Mouse (Mus musculus) liver, embryonic 11.5 days (tissue): ENCODE measurements around the gene Mlkl. TPM values are rescaled to one million over a fixed set of nuclear protein-coding genes. Genes with fewer than 3 reads are reported as not detected.
"Not testable (repeated sequence)": the region's sequence is repeated elsewhere in the genome, so short reads cannot be mapped to it uniquely, and the experiment has no call there.

ENCODE experiments used
- ATAC-seq: fragments of 200-750 bp; cut with Nextera tagmentation; replicated peaks from 2 replicates; pipeline ENCODE4 v1.8.0; 2017; ENCODE audit warnings: moderate number of reproducible peaks, mild to moderate bottlenecking, moderate TSS enrichment, moderate library complexity; ENCODE audit not compliant: low FRiP score
- DNase-seq: peaks from one replicate; pipeline ENCODE4 v3.0.0-alpha.2; 2017; ENCODE audit warnings: low spot score
- H3K27ac ChIP-seq: fragments of 300-500 bp; sonication (generic); 2 replicates; pipeline ENCODE4 v1.5.1; 2014; ENCODE audit warnings: mild to moderate bottlenecking, low read depth, low read length, control low read depth
- H3K27me3 ChIP-seq: fragments of 300-500 bp; sonication (generic); replicated peaks from 2 replicates; pipeline ENCODE4 v1.6.1; 2014; ENCODE audit warnings: low read length, mixed read lengths; ENCODE audit not compliant: control insufficient read depth, insufficient read depth
- H3K36me3 ChIP-seq: fragments of 300-500 bp; sonication (generic); 2 replicates; pipeline ENCODE4 v1.6.1; 2014; ENCODE audit warnings: mild to moderate bottlenecking, low read length, moderate library complexity, mixed read lengths; ENCODE audit not compliant: control insufficient read depth, insufficient read depth
- H3K4me1 ChIP-seq: fragments of 300-500 bp; sonication (generic); replicated peaks from 2 replicates; pipeline ENCODE4 v1.6.1; 2014; ENCODE audit warnings: low read length, mixed read lengths; ENCODE audit not compliant: control insufficient read depth, insufficient read depth
- H3K4me2 ChIP-seq: fragments of 300-500 bp; sonication (generic); 2 replicates; pipeline ENCODE4 v1.6.1; 2014; ENCODE audit warnings: mild to moderate bottlenecking, control low read depth, moderate library complexity
- H3K4me3 ChIP-seq: fragments of 300-500 bp; sonication (generic); 2 replicates; pipeline ENCODE4 v1.5.1; 2014; ENCODE audit warnings: low read depth, low read length, control low read depth
- H3K9ac ChIP-seq: fragments of 300-500 bp; sonication (generic); 2 replicates; pipeline ENCODE4 v1.6.1; 2014; ENCODE audit warnings: low read depth, low read length, control low read depth
- H3K9me3 ChIP-seq: fragments of 300-500 bp; sonication (generic); 2 replicates; pipeline ENCODE4 v1.6.1; 2016; ENCODE audit warnings: low read length, inconsistent platforms, mixed read lengths; ENCODE audit not compliant: control insufficient read depth
- WGBS: fragments of 180-500 bp; shearing (Covaris S2); extraction: QIAGEN DNeasy Blood & Tissue Kit; methylation state at CpG from one replicate; pipeline ENCODE4 v1.1.7; 2014; 5-methylcytosine and 5-hydroxymethylcytosine counted together
- polyA plus RNA-seq: library from polyadenylated mRNA; unstranded; fragments of >200 nt; fragmentation: Nextera tagmentation; extraction: Ambion mirVana; gene quantifications from 2 replicates; pipeline ENCODE4 v1.2.1, GENCODE M21; 2014

The Mlkl gene
- polyA plus RNA-seq, 1 experiment from 2014 or later = 3.0 TPM

- Histone ChIP-seq H3K27me3 (no peaks in the 10 kb centered on the region), H3K4me2 (no peak overlapping the region), H3K9ac (no peak overlapping the region), H3K27ac (no peak overlapping the region), H3K4me1 (no peaks in the 10 kb centered on the region), H3K9me3 (no peaks in the 10 kb centered on the region), H3K36me3 (no peaks in the 10 kb centered on the region), H3K4me3 (no peak overlapping the region)
- ATAC-seq (no peak), DNase-seq (no peak)
- WGBS = 40% methylated on average over 5 of the region's 5 CpGs
Observed at GRCm38 (mm10) chr8:111305031-111305730, 32.8 kb downstream of the Mlkl start.

GRCm38 (mm10) chr8:111304359-111304758 lies 33.6 kb downstream of the Mlkl start:
- DNase-seq = no peak
- Histone ChIP-seq H3K27ac (no peak overlapping the region), H3K27me3 (no peaks in the 10 kb centered on the region), H3K9ac (no peak overlapping the region), H3K4me3 (no peak overlapping the region), H3K36me3 (no peaks in the 10 kb centered on the region), H3K4me2 (no peak overlapping the region), H3K9me3 (no peaks in the 10 kb centered on the region), H3K4me1 (no peaks in the 10 kb centered on the region)
- ATAC-seq = no peak
- 85% methylated on average over 3 of the region's 3 CpGs for WGBS

GRCm38 (mm10) chr8:111303076-111303803 lies 34.7 kb downstream of the Mlkl start:
- WGBS = 78% methylated on average over 5 of the region's 5 CpGs

GRCm38 (mm10) chr8:111300597-111301546 lies 37.1 kb downstream of the Mlkl start:
- H3K9ac ChIP-seq = peak overlapping the region; percentile 64
- peak overlapping the region; percentile 91 for H3K4me3 ChIP-seq
- ATAC-seq = peak; percentile 6; the same call in 1 of the 2 replicates
- H3K4me1 ChIP-seq = peaks cover 13% of the 10 kb centered on the region
- H3K9me3 ChIP-seq = no peaks in the 10 kb centered on the region
- WGBS = 62% methylated on average over 11 of the region's 11 CpGs
- H3K36me3 ChIP-seq = peaks cover 8% of the 10 kb centered on the region; the same call in 1 of the 2 replicates
- no peaks in the 10 kb centered on the region for H3K27me3 ChIP-seq
- peak overlapping the region; percentile 54 for H3K4me2 ChIP-seq
- DNase-seq = no peak
- peak overlapping the region; percentile 86 for H3K27ac ChIP-seq

More at GRCm38 (mm10) chr8:111303076-111303803, 34.7 kb downstream of the Mlkl start:
- H3K4me2 ChIP-seq, H3K36me3 ChIP-seq, H3K9me3 ChIP-seq, DNase-seq, ATAC-seq, H3K27me3 ChIP-seq, H3K9ac ChIP-seq, H3K4me1 ChIP-seq, H3K27ac ChIP-seq, H3K4me3 ChIP-seq: not testable (repeated sequence)

- no peaks in the 10 kb centered on the region for H3K9me3 ChIP-seq
- peaks cover 13% of the 10 kb centered on the region; the same call in 1 of the 2 replicates for H3K36me3 ChIP-seq
- H3K27ac ChIP-seq = peak within 1 kb of the TSS; percentile 87
- H3K27me3 ChIP-seq = no peaks in the 10 kb centered on the region
- H3K4me3 ChIP-seq = peak within 1 kb of the TSS; percentile 91
- ATAC-seq = peak; percentile 98
- under 1% methylated on average over 67 of the region's 67 CpGs for WGBS
- peak within 1 kb of the TSS; percentile 95 for H3K9ac ChIP-seq
- peak within 1 kb of the TSS; percentile 69 for H3K4me2 ChIP-seq
- peak; percentile 93 for DNase-seq
- peaks cover 13% of the 10 kb centered on the region for H3K4me1 ChIP-seq
Observed at GRCm38 (mm10) chr8:111299821-111300568, 38.0 kb downstream of the Mlkl start, which contains the start of gene Rfwd3. Rfwd3 (minus strand) TSS chr8:111300222.

- under 1% methylated on average over 28 of the region's 28 CpGs for WGBS
- DNase-seq = peak; percentile 79
- peak overlapping the region; percentile 87 for H3K27ac ChIP-seq
Observed at GRCm38 (mm10) chr8:111299363-111299820, 38.6 kb downstream of the Mlkl start.

GRCm38 (mm10) chr8:111298011-111298410 lies 40.0 kb downstream of the Mlkl start:
- Histone ChIP-seq H3K36me3 (peaks cover 28% of the 10 kb centered on the region), H3K4me2 (peak overlapping the region; percentile 69), H3K27ac (no peak overlapping the region), H3K9ac (0 out of 2 replicates have a peak overlapping the region, but pooled peaks have one; percentile 22), H3K9me3 (no peaks in the 10 kb centered on the region), H3K4me3 (peak overlapping the region; percentile 91; the same call in 1 of the 2 replicates), H3K27me3 (no peaks in the 10 kb centered on the region), H3K4me1 (peaks cover 13% of the 10 kb centered on the region)
- WGBS = 89% methylated on average over 1 of the region's 1 CpGs
- DNase-seq (no peak), ATAC-seq (no peak)

More at GRCm38 (mm10) chr8:111299363-111299820, 38.6 kb downstream of the Mlkl start:
- Histone ChIP-seq H3K9ac (peak overlapping the region; percentile 95), H3K4me2 (peak overlapping the region; percentile 69), H3K4me1 (peaks cover 13% of the 10 kb centered on the region), H3K4me3 (peak overlapping the region; percentile 91), H3K36me3 (peaks cover 17% of the 10 kb centered on the region), H3K27me3 (no peaks in the 10 kb centered on the region), H3K9me3 (no peaks in the 10 kb centered on the region)
- ATAC-seq = peak; percentile 48
